8 mouse cellular contexts compared by ENCODE assay signal in genomic region chr17:25830200-25830753, GRCm38 (mm10). TPM values are rescaled to one million over a fixed set of nuclear protein-coding genes. Genes with fewer than 3 reads are reported as not detected.
DNase-seq lines count a peak whose midpoint lies in the region; ATAC-seq lines count a peak whose summit lies in the region.

No protein-coding gene starts in this region.

- H3K9me3 ChIP-seq in heart, embryonic 15.5 days (replicated peaks), result no peaks in the 10 kb centered on the region
- no peaks in the 10 kb centered on the region for H3K9me3 ChIP-seq in embryonic facial prominence, embryonic 11.5 days (replicated peaks; ENCODE audit: control insufficient read depth, low read length)
- no peaks in the 10 kb centered on the region for H3K9me3 ChIP-seq in hindbrain, embryonic 13.5 days
- H3K9me3 ChIP-seq in midbrain, embryonic 11.5 days (ENCODE audit: control insufficient read depth, low read length), result no peaks in the 10 kb centered on the region

- no peaks in the 10 kb centered on the region for H3K27me3 ChIP-seq in heart, embryonic 15.5 days
- H3K27me3 ChIP-seq in embryonic facial prominence, embryonic 11.5 days (ENCODE audit: control insufficient read depth, insufficient read depth, low read length), result no peaks in the 10 kb centered on the region
- H3K27me3 ChIP-seq in hindbrain, embryonic 13.5 days, result no peaks in the 10 kb centered on the region
- H3K27me3 ChIP-seq in midbrain, embryonic 11.5 days (ENCODE audit: control insufficient read depth, insufficient read depth, low read length), result no peaks in the 10 kb centered on the region; the same call in 1 of the 2 replicates

- no peak overlapping the region for H3K9ac ChIP-seq in heart, embryonic 15.5 days
- H3K9ac ChIP-seq in embryonic facial prominence, embryonic 11.5 days (replicated peaks; ENCODE audit: low read length), result no peak overlapping the region
- H3K9ac ChIP-seq in hindbrain, embryonic 13.5 days, result peak overlapping the region; percentile 89; the same call in 1 of the 2 replicates
- no peak overlapping the region; the same call in 1 of the 2 replicates for H3K9ac ChIP-seq in midbrain, embryonic 11.5 days (ENCODE audit: low read length)

- no peak for DNase-seq in heart, postnatal 4 days
- DNase-seq in embryonic facial prominence, embryonic 11.5 days (ENCODE audit: low spot score), result no peak
- no peak for DNase-seq in midbrain, embryonic 11.5 days (ENCODE audit: low spot score, missing footprints)
- DNase-seq in adrenal gland, postnatal 4 days (ENCODE audit: low spot score in 2 of 2), result no peak
- DNase-seq in adrenal gland, adult 8-10 months, result no peak
- DNase-seq in natural killer cell, adult 2 months (ENCODE audit: low spot score in 2 of 2), result no peak

- peaks cover 22% of the 10 kb centered on the region for H3K36me3 ChIP-seq in heart, embryonic 15.5 days
- peaks cover 2% of the 10 kb centered on the region for H3K36me3 ChIP-seq in embryonic facial prominence, embryonic 11.5 days (replicated peaks; ENCODE audit: control insufficient read depth, insufficient read depth, low read depth, low read length)
- H3K36me3 ChIP-seq in hindbrain, embryonic 13.5 days, result peaks cover 58% of the 10 kb centered on the region
- H3K36me3 ChIP-seq in midbrain, embryonic 11.5 days (ENCODE audit: control insufficient read depth, insufficient read depth, low read length), result peaks cover 11% of the 10 kb centered on the region; the same call in 1 of the 2 replicates

- peaks cover 55% of the 10 kb centered on the region for H3K4me1 ChIP-seq in heart, embryonic 15.5 days (replicated peaks)
- peaks cover 23% of the 10 kb centered on the region for H3K4me1 ChIP-seq in embryonic facial prominence, embryonic 11.5 days (ENCODE audit: control insufficient read depth, insufficient read depth, low read length)
- H3K4me1 ChIP-seq in hindbrain, embryonic 13.5 days (replicated peaks), result peaks cover 85% of the 10 kb centered on the region
- H3K4me1 ChIP-seq in midbrain, embryonic 11.5 days (ENCODE audit: control insufficient read depth, insufficient read depth, low read length), result peaks cover 46% of the 10 kb centered on the region

- H3K4me2 ChIP-seq in heart, embryonic 15.5 days, result peak overlapping the region; percentile 84; the same call in 1 of the 2 replicates
- peak overlapping the region; percentile 42; the same call in 1 of the 2 replicates for H3K4me2 ChIP-seq in embryonic facial prominence, embryonic 11.5 days (ENCODE audit: low read depth, low read length)
- peak overlapping the region; percentile 92 for H3K4me2 ChIP-seq in hindbrain, embryonic 13.5 days
- peak overlapping the region; percentile 90; the same call in 1 of the 2 replicates for H3K4me2 ChIP-seq in midbrain, embryonic 11.5 days

- no peak overlapping the region for H3K27ac ChIP-seq in heart, embryonic 15.5 days
- H3K27ac ChIP-seq in embryonic facial prominence, embryonic 11.5 days (replicated peaks; ENCODE audit: low read depth, low read length), result no peak overlapping the region
- 0 out of 2 replicates have a peak overlapping the region, but pooled peaks have one; percentile 95 for H3K27ac ChIP-seq in hindbrain, embryonic 13.5 days
- H3K27ac ChIP-seq in midbrain, embryonic 11.5 days (ENCODE audit: low read depth, low read length), result no peak overlapping the region

- no peak for ATAC-seq in heart, embryonic 15.5 days (replicated peaks; ENCODE audit: insufficient number of reproducible peaks, insufficient read depth, low FRiP score, low read depth)
- no peak for ATAC-seq in embryonic facial prominence, embryonic 11.5 days (replicated peaks; ENCODE audit: insufficient number of reproducible peaks, low FRiP score, low TSS enrichment, low read depth)
- no peak for ATAC-seq in hindbrain, embryonic 13.5 days (ENCODE audit: low FRiP score)
- ATAC-seq in midbrain, embryonic 11.5 days (ENCODE audit: low FRiP score), result no peak

- 79% methylated on average over 4 of the region's 4 CpGs for WGBS in heart, embryonic 15.5 days
- WGBS in embryonic facial prominence, embryonic 11.5 days, result 89% methylated on average over 4 of the region's 4 CpGs
- 90% methylated on average over 4 of the region's 4 CpGs for WGBS in hindbrain, embryonic 13.5 days
- 83% methylated on average over 4 of the region's 4 CpGs for WGBS in midbrain, embryonic 11.5 days

- H3K4me3 ChIP-seq in heart, embryonic 15.5 days, result peak overlapping the region; percentile 72
- no peak overlapping the region for H3K4me3 ChIP-seq in embryonic facial prominence, embryonic 11.5 days (ENCODE audit: low read depth, low read length)
- peak overlapping the region; percentile 67 for H3K4me3 ChIP-seq in hindbrain, embryonic 13.5 days
- peak overlapping the region; percentile 68 for H3K4me3 ChIP-seq in midbrain, embryonic 11.5 days (ENCODE audit: low read depth, low read length)

RNA-seq across cellular contexts. Expression of gene Jmjd8, which starts 1.6 kb away (rescaled TPM):
- polyA plus RNA-seq in heart, embryonic 15.5 days (2015; fragmentation: Nextera tagmentation; extraction: Ambion mirVana), result 30.9 and 36.6 TPM in 2 replicates
- 10 to 100 TPM; 34.7 to 37.4 TPM for total RNA-seq in heart, postnatal 4 days (2021)
- polyA plus RNA-seq in embryonic facial prominence, embryonic 11.5 days (2014; fragmentation: Nextera tagmentation; extraction: Ambion mirVana), result 42.0 and 47.7 TPM in 2 replicates
- polyA plus RNA-seq in hindbrain, embryonic 13.5 days (2015; fragmentation: Nextera tagmentation; extraction: Ambion mirVana), result 62.9 and 64.2 TPM in 2 replicates
- polyA plus RNA-seq in midbrain, embryonic 11.5 days (2014; fragmentation: Nextera tagmentation; extraction: Ambion mirVana), result 50.3 and 54.1 TPM in 2 replicates
- 10 to 100 TPM; 72.9 to 81.8 TPM for total RNA-seq in adrenal gland, postnatal 4 days (2021)
- 100 to 1,000 TPM; 104 to 137 (median 119) TPM for total RNA-seq in adrenal gland, adult 8-10 months (2022)

RNA-seq across cellular contexts. Expression of gene Stub1, which starts 2.9 kb away (rescaled TPM):
- polyA plus RNA-seq in heart, embryonic 15.5 days (2015; fragmentation: Nextera tagmentation; extraction: Ambion mirVana), result 251 and 301 TPM in 2 replicates
- 100 to 1,000 TPM; 149 to 158 TPM for total RNA-seq in heart, postnatal 4 days (2021)
- 323 and 352 TPM in 2 replicates for polyA plus RNA-seq in embryonic facial prominence, embryonic 11.5 days (2014; fragmentation: Nextera tagmentation; extraction: Ambion mirVana)
- 325 and 337 TPM in 2 replicates for polyA plus RNA-seq in hindbrain, embryonic 13.5 days (2015; fragmentation: Nextera tagmentation; extraction: Ambion mirVana)
- polyA plus RNA-seq in midbrain, embryonic 11.5 days (2014; fragmentation: Nextera tagmentation; extraction: Ambion mirVana), result 280 and 296 TPM in 2 replicates
- 100 to 1,000 TPM; 210 to 213 TPM for total RNA-seq in adrenal gland, postnatal 4 days (2021)
- 100 to 1,000 TPM; 184 to 246 (median 214) TPM for total RNA-seq in adrenal gland, adult 8-10 months (2022)

RNA-seq across cellular contexts. Expression of gene Rhbdl1, which starts 6.8 kb away (rescaled TPM):
- polyA plus RNA-seq in heart, embryonic 15.5 days (2015; fragmentation: Nextera tagmentation; extraction: Ambion mirVana), result 1.4 and 1.7 TPM in 2 replicates
- total RNA-seq in heart, postnatal 4 days (2021), result 1 to 10 TPM; 2.0 to 2.5 TPM
- 1.1 and 1.5 TPM in 2 replicates for polyA plus RNA-seq in embryonic facial prominence, embryonic 11.5 days (2014; fragmentation: Nextera tagmentation; extraction: Ambion mirVana)
- polyA plus RNA-seq in hindbrain, embryonic 13.5 days (2015; fragmentation: Nextera tagmentation; extraction: Ambion mirVana), result 24.2 and 25.5 TPM in 2 replicates
- 2.3 and 3.2 TPM in 2 replicates for polyA plus RNA-seq in midbrain, embryonic 11.5 days (2014; fragmentation: Nextera tagmentation; extraction: Ambion mirVana)
- 10 to 100 TPM; 19.3 to 21.4 TPM for total RNA-seq in adrenal gland, postnatal 4 days (2021)
- 10 to 100 TPM; 14.7 to 79.0 (median 33.0) TPM for total RNA-seq in adrenal gland, adult 8-10 months (2022)

RNA-seq across cellular contexts. Expression of gene Wdr24, which starts 6.8 kb away (rescaled TPM):
- 12.7 and 19.8 TPM in 2 replicates for polyA plus RNA-seq in heart, embryonic 15.5 days (2015; fragmentation: Nextera tagmentation; extraction: Ambion mirVana)
- 10 to 100 TPM in 1 of 2 experiments, 1 to 10 TPM in 1; 10.0 to 12.3 TPM for total RNA-seq in heart, postnatal 4 days (2021)
- polyA plus RNA-seq in embryonic facial prominence, embryonic 11.5 days (2014; fragmentation: Nextera tagmentation; extraction: Ambion mirVana), result 24.5 and 26.9 TPM in 2 replicates
- polyA plus RNA-seq in hindbrain, embryonic 13.5 days (2015; fragmentation: Nextera tagmentation; extraction: Ambion mirVana), result 26.6 and 30.7 TPM in 2 replicates
- polyA plus RNA-seq in midbrain, embryonic 11.5 days (2014; fragmentation: Nextera tagmentation; extraction: Ambion mirVana), result 23.7 and 27.4 TPM in 2 replicates
- 10 to 100 TPM; 27.8 to 31.0 TPM for total RNA-seq in adrenal gland, postnatal 4 days (2021)
- total RNA-seq in adrenal gland, adult 8-10 months (2022), result 10 to 100 TPM; 21.9 to 28.0 (median 24.5) TPM

RNA-seq across cellular contexts. Expression of gene Gm20683, which starts 11.3 kb away (rescaled TPM):
- polyA plus RNA-seq in heart, embryonic 15.5 days (2015; fragmentation: Nextera tagmentation; extraction: Ambion mirVana), result 1.7 and 3.0 TPM in 2 replicates
- 1 to 10 TPM; 1.8 to 2.6 TPM for total RNA-seq in heart, postnatal 4 days (2021)
- polyA plus RNA-seq in embryonic facial prominence, embryonic 11.5 days (2014; fragmentation: Nextera tagmentation; extraction: Ambion mirVana), result 0.36 and 1.2 TPM in 2 replicates
- polyA plus RNA-seq in hindbrain, embryonic 13.5 days (2015; fragmentation: Nextera tagmentation; extraction: Ambion mirVana), result 8.1 and 8.5 TPM in 2 replicates
- 0.63 and 1.2 TPM in 2 replicates for polyA plus RNA-seq in midbrain, embryonic 11.5 days (2014; fragmentation: Nextera tagmentation; extraction: Ambion mirVana)
- total RNA-seq in adrenal gland, postnatal 4 days (2021), result 10 to 100 TPM; 13.2 to 15.5 TPM
- 10 to 100 TPM in 3 of 4 experiments, 1 to 10 TPM in 1; 7.3 to 36.4 (median 20.8) TPM for total RNA-seq in adrenal gland, adult 8-10 months (2022)

Comparison
In these comparisons a context has a peak if more than half of its experiments do, and no peak if none do; other contexts are left out.
1. H3K4me2 ChIP-seq: peak in every context shown above with its lines; median percentile 92 in hindbrain, embryonic 13.5 days; 90 in midbrain, embryonic 11.5 days; 84 in heart, embryonic 15.5 days; 42 in embryonic facial prominence, embryonic 11.5 days.